In genomic region chr2:157367184-157367893, GRCm38 (mm10) we compare ENCODE assay signal across 8 mouse cellular contexts. TPM values are rescaled to one million over a fixed set of nuclear protein-coding genes. Genes with fewer than 3 reads are reported as not detected.
A peak's percentile ranks its signal among the peaks of the same experiment; 100 is the strongest.
DNase-seq lines count a peak whose midpoint lies in the region; ATAC-seq and TF ChIP-seq lines count a peak whose summit lies in the region.

Gene Manbal, plus strand, starts transcription at chr2:157367594.

- peak within 1 kb of the TSS; percentile 95 for H3K9ac ChIP-seq in forebrain, embryonic 13.5 days
- peak within 1 kb of the TSS; percentile 92 for H3K9ac ChIP-seq in liver, postnatal 0 days (replicated peaks)
- peak within 1 kb of the TSS; percentile 93 for H3K9ac ChIP-seq in neural tube, embryonic 14.5 days (replicated peaks; ENCODE audit: low read depth, low read length)

- DNase-seq in c-Kit-positive CD71-positive TER-119-positive erythroid progenitor cells, embryonic 14.5 days (ENCODE audit: low spot score) = peak; percentile 92
- peak; percentile 96 to 98 for DNase-seq in heart, postnatal 10 days
- DNase-seq in large intestine, adult 2 months (ENCODE audit: low read depth, low spot score) = no peak
- peak; percentile 97 for DNase-seq in liver, postnatal 0 days
- DNase-seq in testis, postnatal 10 days (ENCODE audit: low spot score) = peak; percentile 97

- TF ChIP-seq EP300 in liver, postnatal 0 days (IDR thresholded peaks at IDR 0.05; ENCODE audit: low read depth) = peak; percentile 66

- H3K4me1 ChIP-seq in E14TG2a.4 (replicated peaks; ENCODE audit: low read depth, low read length) = peaks cover 49% of the 10 kb centered on the region
- H3K4me1 ChIP-seq in forebrain, embryonic 13.5 days = peaks cover 23% of the 10 kb centered on the region
- H3K4me1 ChIP-seq in liver, postnatal 0 days (ENCODE audit: insufficient read depth) = peaks cover 14% of the 10 kb centered on the region
- peaks cover 21% of the 10 kb centered on the region; the same call in 1 of the 2 replicates for H3K4me1 ChIP-seq in neural tube, embryonic 14.5 days (ENCODE audit: control insufficient read depth, insufficient read depth, low read length)

- peak within 1 kb of the TSS; percentile 93 for H3K4me3 ChIP-seq in E14TG2a.4 (replicated peaks; ENCODE audit: low read length)
- peak within 1 kb of the TSS; percentile 75 for H3K4me3 ChIP-seq in forebrain, embryonic 13.5 days
- peak within 1 kb of the TSS; percentile 79 for H3K4me3 ChIP-seq in liver, postnatal 0 days (ENCODE audit: low read depth, low read length)
- H3K4me3 ChIP-seq in neural tube, embryonic 14.5 days (ENCODE audit: low read depth, low read length) = peak within 1 kb of the TSS; percentile 92

- TF ChIP-seq CTCF in E14TG2a.4 (conservative IDR thresholded peaks at IDR 0.05; ENCODE audit: low read length) = no peak
- no peak for TF ChIP-seq CTCF in liver, postnatal 0 days (IDR thresholded peaks at IDR 0.05; ENCODE audit: low read depth)

- peak; percentile 92 for ATAC-seq in forebrain, embryonic 13.5 days
- peak; percentile 93 for ATAC-seq in liver, postnatal 0 days
- peak; percentile 91 for ATAC-seq in neural tube, embryonic 14.5 days (ENCODE audit: low read depth)

- H3K36me3 ChIP-seq in E14TG2a.4 (ENCODE audit: insufficient read depth, low read length) = peaks cover 22% of the 10 kb centered on the region
- H3K36me3 ChIP-seq in forebrain, embryonic 13.5 days (ENCODE audit: poor library complexity, severe bottlenecking) = no peaks in the 10 kb centered on the region
- no peaks in the 10 kb centered on the region for H3K36me3 ChIP-seq in liver, postnatal 0 days (replicated peaks; ENCODE audit: insufficient read depth, low read length)
- no peaks in the 10 kb centered on the region for H3K36me3 ChIP-seq in neural tube, embryonic 14.5 days (ENCODE audit: control insufficient read depth, insufficient read depth, low read length)

- peak within 1 kb of the TSS; percentile 87 for H3K27ac ChIP-seq in forebrain, embryonic 13.5 days
- H3K27ac ChIP-seq in liver, postnatal 0 days (ENCODE audit: low read depth) = peak within 1 kb of the TSS; percentile 94
- H3K27ac ChIP-seq in neural tube, embryonic 14.5 days (ENCODE audit: low read depth, low read length) = peak within 1 kb of the TSS; percentile 88

- WGBS in forebrain, embryonic 13.5 days = 4% methylated on average over 42 of the region's 42 CpGs
- WGBS in large intestine, adult 2 months = 4% methylated on average over 42 of the region's 42 CpGs
- 3% methylated on average over 42 of the region's 42 CpGs for WGBS in liver, postnatal 0 days (ENCODE audit: insufficient replicate concordance)
- WGBS in neural tube, embryonic 14.5 days = 4% methylated on average over 42 of the region's 42 CpGs

- intact Hi-C loops in heart, postnatal 10 days (cut with DNase I) = loop anchor here (5.0 kb wide), 1 partner anchor 55 kb away; no protein-coding TSS in a partner anchor

- H3K27me3 ChIP-seq in E14TG2a.4 (ENCODE audit: insufficient read depth, low read length) = no peaks in the 10 kb centered on the region
- no peaks in the 10 kb centered on the region for H3K27me3 ChIP-seq in forebrain, embryonic 13.5 days
- H3K27me3 ChIP-seq in liver, postnatal 0 days (ENCODE audit: insufficient read depth, low read length) = no peaks in the 10 kb centered on the region
- no peaks in the 10 kb centered on the region for H3K27me3 ChIP-seq in neural tube, embryonic 14.5 days (ENCODE audit: control insufficient read depth, insufficient read depth, low read length)

- H3K9me3 ChIP-seq in E14TG2a.4 (ENCODE audit: low read length) = no peaks in the 10 kb centered on the region
- H3K9me3 ChIP-seq in forebrain, embryonic 13.5 days (replicated peaks) = no peaks in the 10 kb centered on the region
- no peaks in the 10 kb centered on the region for H3K9me3 ChIP-seq in liver, postnatal 0 days (ENCODE audit: low read length)
- H3K9me3 ChIP-seq in neural tube, embryonic 14.5 days (ENCODE audit: control insufficient read depth, low read length) = no peaks in the 10 kb centered on the region

- H3K4me2 ChIP-seq in forebrain, embryonic 13.5 days = peak within 1 kb of the TSS; percentile 89
- peak within 1 kb of the TSS; percentile 91 for H3K4me2 ChIP-seq in liver, postnatal 0 days (ENCODE audit: low read depth, low read length)
- H3K4me2 ChIP-seq in neural tube, embryonic 14.5 days (ENCODE audit: low read depth, low read length) = peak within 1 kb of the TSS; percentile 92

RNA-seq across cellular contexts. Expression of gene Manbal, which starts in this region (rescaled TPM):
- 89.9 and 95.2 TPM in 2 replicates for polyA plus RNA-seq in forebrain, embryonic 13.5 days (2015; fragmentation: Nextera tagmentation; extraction: Ambion mirVana)
- 10 to 100 TPM; 32.4 to 34.0 TPM for total RNA-seq in heart, postnatal 10 days (2021)
- 64.9 and 72.3 TPM in 2 replicates for polyA plus RNA-seq in large intestine, adult 2 months (2012; rRNA removed)
- 22.8 and 23.4 TPM in 2 replicates for polyA plus RNA-seq in liver, postnatal 0 days (2015; fragmentation: Nextera tagmentation; extraction: Ambion mirVana)
- 51.5 and 58.5 TPM in 2 replicates for polyA plus RNA-seq in neural tube, embryonic 14.5 days (2014; fragmentation: Nextera tagmentation; extraction: Ambion mirVana)
